Mouse (Mus musculus): ENCODE measurements around the gene Hsd17b11.
"Not testable (repeated sequence)": the region's sequence is repeated elsewhere in the genome, so short reads cannot be mapped to it uniquely, and the experiment has no call there.

Hsd17b11 gene

GRCm38 (mm10) chr5:103977907-103978570 lies 43.7 kb downstream of the Hsd17b11 start:
- DNase-seq, result no peak

GRCm38 (mm10) chr5:103977297-103977696 lies 44.4 kb downstream of the Hsd17b11 start, which contains the start of gene Hsd17b13:
Hsd17b13 (minus strand) TSS chr5:103977410.
- DNase-seq, result no peak

- DNase-seq, result no peak
Observed at GRCm38 (mm10) chr5:103975736-103976135, 46.0 kb downstream of the Hsd17b11 start.

GRCm38 (mm10) chr5:103972801-103973200 lies 48.9 kb downstream of the Hsd17b11 start:
- DNase-seq, result no peak

GRCm38 (mm10) chr5:103972379-103972778 lies 49.3 kb downstream of the Hsd17b11 start:
- no peak for DNase-seq

GRCm38 (mm10) chr5:103971051-103971450 lies 50.7 kb downstream of the Hsd17b11 start:
- DNase-seq, result no peak

- DNase-seq, result no peak
Observed at GRCm38 (mm10) chr5:103962935-103963429, 58.7 kb downstream of the Hsd17b11 start.

GRCm38 (mm10) chr5:103954638-103955037 lies 67.1 kb downstream of the Hsd17b11 start:
- peak; percentile 15 for DNase-seq

- no peak for DNase-seq
Observed at GRCm38 (mm10) chr5:103953135-103954083, 68.3 kb downstream of the Hsd17b11 start.

GRCm38 (mm10) chr5:103950138-103950537 lies 71.6 kb downstream of the Hsd17b11 start:
- not testable (repeated sequence) for DNase-seq

GRCm38 (mm10) chr5:103943183-103943582 lies 78.5 kb downstream of the Hsd17b11 start:
- no peak for DNase-seq

- no peak for DNase-seq
Observed at GRCm38 (mm10) chr5:103939856-103940255, 81.9 kb downstream of the Hsd17b11 start.
